Mouse (Mus musculus) megakaryocyte, embryonic 14.5 days (primary cell): Measurements from ENCODE around the gene Bri3. TPM values are rescaled to one million over a fixed set of nuclear protein-coding genes. Genes with fewer than 3 reads are reported as not detected.
"Not testable (repeated sequence)": the region's sequence is repeated elsewhere in the genome, so short reads cannot be mapped to it uniquely, and the experiment has no call there.

Source experiments
- H3K27me3 ChIP-seq: replicated peaks from 2 replicates; pipeline ENCODE3; 2012; ENCODE audit warnings: inconsistent platforms
- H3K36me3 ChIP-seq: replicated peaks from 2 replicates; pipeline ENCODE3; 2012; ENCODE audit warnings: low read length, inconsistent platforms, mixed read lengths
- H3K4me1 ChIP-seq: 2 replicates; pipeline ENCODE4 v1.6.1; 2012; ENCODE audit warnings: inconsistent platforms
- H3K4me3 ChIP-seq: replicated peaks from 2 replicates; pipeline ENCODE3; 2012; ENCODE audit warnings: moderate library complexity, mild to moderate bottlenecking, inconsistent platforms
- H3K9me3 ChIP-seq: 2 replicates; pipeline ENCODE4 v1.6.1; 2012; ENCODE audit warnings: inconsistent platforms
- FLI1 ChIP-seq: IDR thresholded peaks from 2 replicates; pipeline ENCODE4 v1.6.1; 2012; ENCODE audit warnings: low read length, inconsistent platforms, mixed read lengths
- GATA1 ChIP-seq: IDR thresholded peaks from 3 replicates; pipeline ENCODE4 v1.6.1; 2012; ENCODE audit warnings: mixed read lengths, low read length, inconsistent platforms, borderline replicate concordance
- polyA plus RNA-seq: library from polyadenylated mRNA; stranded (reverse); fragments of >175 nt; gene quantifications from 2 replicates; pipeline ENCODE4 v1.2.3, GENCODE M21; 2012; ENCODE audit warnings: low replicate concordance; ENCODE audit not compliant: insufficient read depth

Gene Bri3
- polyA plus RNA-seq, 1 experiment, result 100 TPM

GRCm38 (mm10) chr5:144364680-144365357 lies 120.6 kb downstream of the Bri3 start:
- peaks cover 7% of the 10 kb centered on the region for H3K27me3 ChIP-seq
- H3K9me3 ChIP-seq, result no peaks in the 10 kb centered on the region; the same call in 1 of the 2 replicates
- TF ChIP-seq FLI1 (no peak), GATA1 (no peak)
- H3K4me1 ChIP-seq, result no peaks in the 10 kb centered on the region
- H3K4me3 ChIP-seq, result no peak overlapping the region
- H3K36me3 ChIP-seq, result no peaks in the 10 kb centered on the region

GRCm38 (mm10) chr5:144366551-144366950 lies 122.3 kb downstream of the Bri3 start:
- H3K4me1 ChIP-seq, H3K9me3 ChIP-seq, H3K4me3 ChIP-seq, H3K36me3 ChIP-seq, H3K27me3 ChIP-seq: not testable (repeated sequence)

- Histone ChIP-seq H3K9me3 (no peaks in the 10 kb centered on the region; the same call in 1 of the 2 replicates), H3K4me3 (no peak overlapping the region), H3K27me3 (peaks cover 1% of the 10 kb centered on the region), H3K36me3 (no peaks in the 10 kb centered on the region), H3K4me1 (no peaks in the 10 kb centered on the region)
- TF ChIP-seq FLI1 (no peak), GATA1 (no peak)
Observed at GRCm38 (mm10) chr5:144368661-144369205, 124.5 kb downstream of the Bri3 start.

- Histone ChIP-seq H3K4me3 (no peak overlapping the region), H3K4me1 (no peaks in the 10 kb centered on the region), H3K27me3 (peaks cover 1% of the 10 kb centered on the region), H3K9me3 (no peaks in the 10 kb centered on the region), H3K36me3 (no peaks in the 10 kb centered on the region)
- TF ChIP-seq FLI1 (no peak), GATA1 (no peak)
Observed at GRCm38 (mm10) chr5:144370986-144371385, 126.7 kb downstream of the Bri3 start.

GRCm38 (mm10) chr5:144372177-144372576 lies 127.9 kb downstream of the Bri3 start:
- Histone ChIP-seq H3K9me3 (peaks cover 4% of the 10 kb centered on the region; the same call in 1 of the 2 replicates), H3K4me3 (no peak overlapping the region), H3K27me3 (peaks cover 1% of the 10 kb centered on the region), H3K36me3 (no peaks in the 10 kb centered on the region), H3K4me1 (no peaks in the 10 kb centered on the region)
- TF ChIP-seq GATA1 (no peak), FLI1 (no peak)

GRCm38 (mm10) chr5:144372885-144373284 lies 128.6 kb downstream of the Bri3 start:
- TF ChIP-seq FLI1 (no peak), GATA1 (no peak)
- Histone ChIP-seq H3K9me3 (peaks cover 12% of the 10 kb centered on the region), H3K36me3 (no peaks in the 10 kb centered on the region), H3K4me3 (no peak overlapping the region), H3K4me1 (no peaks in the 10 kb centered on the region), H3K27me3 (peaks cover 1% of the 10 kb centered on the region)

- no peaks in the 10 kb centered on the region; the same call in 1 of the 2 replicates for H3K4me1 ChIP-seq
- TF ChIP-seq GATA1, result no peak
- no peak for TF ChIP-seq FLI1
- H3K9me3 ChIP-seq, result peaks cover 47% of the 10 kb centered on the region
- no peak overlapping the region for H3K4me3 ChIP-seq
- H3K36me3 ChIP-seq, result no peaks in the 10 kb centered on the region
- no peaks in the 10 kb centered on the region for H3K27me3 ChIP-seq
Observed at GRCm38 (mm10) chr5:144379431-144379830, 135.2 kb downstream of the Bri3 start.

- no peak overlapping the region for H3K4me3 ChIP-seq
- TF ChIP-seq GATA1 (no peak), FLI1 (no peak)
- no peaks in the 10 kb centered on the region for H3K27me3 ChIP-seq
- peaks cover 55% of the 10 kb centered on the region for H3K9me3 ChIP-seq
- H3K4me1 ChIP-seq, result no peaks in the 10 kb centered on the region; the same call in 1 of the 2 replicates
- H3K36me3 ChIP-seq, result no peaks in the 10 kb centered on the region
Observed at GRCm38 (mm10) chr5:144380689-144381088, 136.5 kb downstream of the Bri3 start.

GRCm38 (mm10) chr5:144381782-144382181 lies 137.5 kb downstream of the Bri3 start:
- no peaks in the 10 kb centered on the region for H3K27me3 ChIP-seq
- no peaks in the 10 kb centered on the region for H3K36me3 ChIP-seq
- H3K4me3 ChIP-seq, result no peak overlapping the region
- H3K9me3 ChIP-seq, result peaks cover 55% of the 10 kb centered on the region
- H3K4me1 ChIP-seq, result no peaks in the 10 kb centered on the region; the same call in 1 of the 2 replicates
- TF ChIP-seq GATA1, result no peak
- no peak for TF ChIP-seq FLI1

- H3K9me3 ChIP-seq, result peaks cover 39% of the 10 kb centered on the region
- H3K4me1 ChIP-seq, result no peaks in the 10 kb centered on the region; the same call in 1 of the 2 replicates
- H3K4me3 ChIP-seq, result no peak overlapping the region
- no peaks in the 10 kb centered on the region for H3K36me3 ChIP-seq
- TF ChIP-seq GATA1 (no peak), FLI1 (no peak)
- no peaks in the 10 kb centered on the region for H3K27me3 ChIP-seq
Observed at GRCm38 (mm10) chr5:144383936-144384335, 139.7 kb downstream of the Bri3 start.
